Mouse (Mus musculus) spleen, adult 2 months (tissue): ENCODE data around the gene Jpt1. TPM values are rescaled to one million over a fixed set of nuclear protein-coding genes. Genes with fewer than 3 reads are reported as not detected.
"Not testable (repeated sequence)": the region's sequence is repeated elsewhere in the genome, so short reads cannot be mapped to it uniquely, and the experiment has no call there.

Experiments used
- DNase-seq, 2 experiments: peaks; one replicate each; pipeline versions ENCODE4 v3.0.0 to v3.0.0-alpha.2; 2012 to 2021; ENCODE audit warnings: low spot score in 2 of 2, low read depth in 1 of 2
- H3K27ac ChIP-seq: fragments of 200-500 bp; 2 replicates; pipeline ENCODE4 v1.5.1; 2012; ENCODE audit warnings: low read length, inconsistent platforms; ENCODE audit not compliant: insufficient read depth
- H3K27me3 ChIP-seq: fragments of 200-500 bp; 2 replicates; pipeline ENCODE4 v1.6.1; 2012; ENCODE audit warnings: mild to moderate bottlenecking, moderate library complexity, low read length, inconsistent platforms; ENCODE audit not compliant: control insufficient read depth, insufficient read depth
- H3K36me3 ChIP-seq: fragments of 200-500 bp; 2 replicates; pipeline ENCODE4 v1.6.1; 2012; ENCODE audit warnings: mild to moderate bottlenecking, low read length, inconsistent platforms; ENCODE audit not compliant: control insufficient read depth, insufficient read depth
- H3K4me1 ChIP-seq: fragments of 200-500 bp; 2 replicates; pipeline ENCODE4 v1.6.1; 2011; ENCODE audit warnings: inconsistent platforms; ENCODE audit not compliant: control insufficient read depth, insufficient read depth, insufficient read length
- H3K4me3 ChIP-seq: fragments of 200-500 bp; 2 replicates; pipeline ENCODE4 v1.5.1; 2011; ENCODE audit warnings: mild to moderate bottlenecking, inconsistent platforms; ENCODE audit not compliant: insufficient read depth, insufficient read length; ENCODE audit errors: extremely low read depth
- CTCF ChIP-seq: fragments of 200-500 bp; IDR thresholded peaks from 2 replicates; pipeline ENCODE4 v1.5.1; 2011; ENCODE audit warnings: mild to moderate bottlenecking, inconsistent platforms; ENCODE audit not compliant: insufficient read depth, insufficient read length, insufficient replicate concordance; ENCODE audit errors: extremely low read depth
- POLR2A ChIP-seq: fragments of 200-500 bp; IDR thresholded peaks from 2 replicates; pipeline ENCODE4 v1.6.1; 2011; ENCODE audit warnings: low read depth, low read length, inconsistent platforms
- WGBS: fragments of 180-500 bp; shearing (Covaris S2); methylation state at CpG from one replicate; pipeline ENCODE4 v1.1.7; 2018; 5-methylcytosine and 5-hydroxymethylcytosine counted together
- polyA plus RNA-seq: library from polyadenylated mRNA; depleted of rRNA; stranded (reverse); fragments of >200 nt; gene quantifications from 2 replicates; pipeline ENCODE4 v1.2.3, GENCODE M21; 2012

The Jpt1 gene
- polyA plus RNA-seq, 1 experiment: 178 TPM

DNA sequence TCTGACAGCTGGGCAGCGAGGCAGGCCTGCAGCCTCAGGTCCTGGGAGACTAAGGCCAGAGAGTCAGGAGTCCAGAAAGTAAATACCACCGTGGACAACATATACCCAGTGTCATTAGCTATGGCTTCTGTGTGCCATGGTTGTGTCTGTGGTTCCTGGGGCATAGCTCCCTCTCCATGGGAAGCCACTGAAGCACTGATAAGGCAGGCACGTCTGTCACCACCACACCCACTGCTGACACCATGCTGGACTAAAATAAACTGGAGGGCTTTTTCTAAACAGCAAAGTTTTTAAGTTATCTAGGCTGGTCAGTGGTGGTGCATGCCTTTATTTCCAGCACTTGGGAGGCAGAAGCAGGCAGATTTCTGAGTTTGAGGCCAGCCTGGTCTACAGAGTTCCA, 7.6 kb downstream of the Jpt1 start:
- Histone ChIP-seq H3K27me3 (no peaks in the 10 kb centered on the region), H3K4me1 (peaks cover 25% of the 10 kb centered on the region; the same call in 1 of the 2 replicates), H3K36me3 (peaks cover 9% of the 10 kb centered on the region), H3K27ac (no peak overlapping the region), H3K4me3 (no peak overlapping the region)
- no peak for TF ChIP-seq POLR2A
- no peak for TF ChIP-seq CTCF
- WGBS: 73% methylated on average over 3 of the region's 3 CpGs
- DNase-seq: no peak

DNA sequence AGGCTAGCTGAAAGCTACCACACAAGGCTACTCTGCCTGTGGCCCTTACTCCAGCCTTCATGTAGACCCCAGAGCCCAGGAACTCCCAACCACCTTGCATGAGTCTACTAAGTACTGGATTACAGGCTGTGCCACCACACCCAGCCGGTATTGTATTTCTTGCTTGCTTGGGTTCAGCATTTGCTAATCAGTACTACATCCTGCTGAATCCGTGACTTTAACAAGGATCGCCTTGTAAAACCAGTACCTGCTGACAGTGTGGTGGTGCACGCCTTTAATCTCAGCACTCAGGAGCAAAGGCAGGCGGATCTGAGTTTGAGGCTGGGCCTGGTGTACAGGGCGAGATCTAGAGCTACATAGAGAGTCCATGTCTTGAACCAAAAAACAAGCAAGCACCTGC, 11.6 kb downstream of the Jpt1 start:
- Histone ChIP-seq H3K27me3 (no peaks in the 10 kb centered on the region), H3K36me3 (peaks cover 27% of the 10 kb centered on the region), H3K4me1 (no peaks in the 10 kb centered on the region; the same call in 1 of the 2 replicates), H3K4me3 (no peak overlapping the region), H3K27ac (no peak overlapping the region)
- TF ChIP-seq CTCF (no peak), POLR2A (no peak)
- DNase-seq: no peak
- 94% methylated on average over 6 of the region's 6 CpGs for WGBS

DNA sequence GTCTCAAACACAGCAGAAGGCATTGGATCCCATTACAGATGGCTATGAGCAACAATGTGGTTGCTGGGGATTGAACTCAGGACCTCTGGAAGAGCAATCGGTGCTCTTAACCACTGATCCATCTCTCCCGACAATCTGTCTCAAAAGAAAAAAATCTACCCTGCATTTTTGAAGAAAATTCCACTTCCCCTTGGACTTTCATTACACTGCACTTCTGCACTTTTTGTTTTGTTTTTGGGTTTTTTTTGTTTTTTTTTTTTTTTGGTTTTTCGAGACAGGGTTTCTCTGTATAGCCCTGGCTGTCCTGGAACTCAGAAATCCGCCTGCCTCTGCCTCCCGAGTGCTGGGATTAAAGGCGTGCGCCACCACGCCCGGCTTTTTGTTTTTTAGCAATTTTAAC, 17.6 kb downstream of the Jpt1 start:
- DNase-seq, H3K4me3 ChIP-seq, H3K27me3 ChIP-seq, H3K27ac ChIP-seq, H3K4me1 ChIP-seq: not testable (repeated sequence)
- 89% methylated on average over 9 of the region's 9 CpGs for WGBS
- H3K36me3 ChIP-seq: peaks cover 21% of the 10 kb centered on the region

DNA sequence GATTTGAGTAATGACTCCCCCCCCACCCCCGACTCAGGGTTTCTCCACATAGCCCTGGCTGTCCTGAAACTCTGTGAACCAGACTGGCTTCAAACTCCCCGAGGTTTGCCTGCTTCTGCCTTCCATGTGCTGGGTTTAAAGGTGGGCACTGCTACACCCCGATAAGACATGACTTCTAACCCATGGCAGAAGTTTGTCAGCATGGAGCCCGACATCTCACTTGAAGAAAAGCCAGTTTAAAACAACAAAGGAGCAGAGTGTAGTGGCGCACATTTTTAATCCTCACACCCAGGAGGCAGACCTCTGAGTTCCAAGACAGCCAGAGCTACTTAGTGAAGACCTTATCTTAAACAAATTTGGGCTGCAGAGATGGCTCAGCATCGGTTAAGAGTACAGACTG, 21.8 kb downstream of the Jpt1 start:
- no peak for TF ChIP-seq POLR2A
- no peak for TF ChIP-seq CTCF
- H3K27me3 ChIP-seq: no peaks in the 10 kb centered on the region
- H3K4me3 ChIP-seq: peak overlapping the region; percentile 80
- no peak for DNase-seq
- peaks cover 20% of the 10 kb centered on the region for H3K36me3 ChIP-seq
- H3K27ac ChIP-seq: no peak overlapping the region
- peaks cover 5% of the 10 kb centered on the region; the same call in 1 of the 2 replicates for H3K4me1 ChIP-seq
- 34% methylated on average over 6 of the region's 6 CpGs for WGBS

- peak within 1 kb of the TSS; percentile 80 for H3K27ac ChIP-seq
- under 1% methylated on average over 43 of the region's 43 CpGs for WGBS
- TF ChIP-seq POLR2A (peak; percentile 92), CTCF (peak; percentile 40; the same call in 1 of the 2 replicates)
- no peaks in the 10 kb centered on the region for H3K27me3 ChIP-seq
- peaks cover 17% of the 10 kb centered on the region for H3K36me3 ChIP-seq
- H3K4me1 ChIP-seq: peaks cover 5% of the 10 kb centered on the region; the same call in 1 of the 2 replicates
- H3K4me3 ChIP-seq: peak within 1 kb of the TSS; percentile 80
- DNase-seq: peak; percentile 59 to 87
These were observed 22.7 kb downstream of the Jpt1 start, which contains the start of gene Nt5c for GRCm38 (mm10) chr11:115491356-115492083. Gene Nt5c (minus strand): TSS chr11:115491862.

- 50% methylated on average over 25 of the region's 25 CpGs for WGBS
- no peak for DNase-seq
- TF ChIP-seq CTCF (no peak), POLR2A (no peak)
- peak overlapping the region; percentile 80 for H3K27ac ChIP-seq
- peaks cover 19% of the 10 kb centered on the region for H3K36me3 ChIP-seq
- peaks cover 5% of the 10 kb centered on the region; the same call in 1 of the 2 replicates for H3K4me1 ChIP-seq
- no peaks in the 10 kb centered on the region for H3K27me3 ChIP-seq
- peak overlapping the region; percentile 80; the same call in 1 of the 2 replicates for H3K4me3 ChIP-seq
These were observed 23.5 kb downstream of the Jpt1 start for GRCm38 (mm10) chr11:115490441-115491355.
